Mouse (Mus musculus): ENCODE data around the gene Trip6. TPM values are rescaled to one million over a fixed set of nuclear protein-coding genes. Genes with fewer than 3 reads are reported as not detected.
A peak's percentile ranks its signal among the peaks of the same experiment; 100 is the strongest.

Gene Trip6
- total and polyA plus RNA-seq, 3 experiments = 0.58 to 2.1 TPM; not detected in 1

GRCm38 (mm10) chr5:137304165-137304564 is 10.0 kb downstream of the Trip6 start (continued):
- TF ChIP-seq ZNF384 (IDR thresholded peaks at IDR 0.05; ENCODE audit: low read depth, low read length) = no peak

- Histone ChIP-seq H3K4me3 (ENCODE audit: control insufficient read depth in 1 of 2, insufficient read depth in 1 of 2, low read depth in 2 of 2, low read length in 2 of 2) (no peak overlapping the region), H3K9ac (ENCODE audit: control insufficient read depth, low read depth, low read length, poor library complexity, severe bottlenecking) (no peak overlapping the region), H3K4me1 (ENCODE audit: control insufficient read depth in 1 of 2, insufficient read depth in 2 of 2, low read length in 2 of 2) (peaks cover 11 to 50% of the 10 kb centered on the region in 2 experiments), H3K27ac (ENCODE audit: control insufficient read depth, low read depth, low read length) (peak overlapping the region; percentile 93), H3K27me3 (ENCODE audit: control insufficient read depth in 1 of 2, insufficient read depth in 2 of 2, low read length in 2 of 2) (no peaks in the 10 kb centered on the region), H3K9me3 (replicated peaks; ENCODE audit: insufficient read depth, low read length) (no peaks in the 10 kb centered on the region), H3K36me3 (ENCODE audit: control insufficient read depth in 1 of 2, insufficient read depth in 2 of 2, low read length in 2 of 2) (peaks cover 11 to 58% of the 10 kb centered on the region in 2 experiments), H3K79me2 (ENCODE audit: control insufficient read depth, insufficient read depth, low read length, poor library complexity) (peaks cover 43% of the 10 kb centered on the region)
- TF ChIP-seq ZMIZ1 (IDR thresholded peaks at IDR 0.05; ENCODE audit: low read depth, low read length) = peak; percentile 43; the same call in 1 of the 2 replicates
- TF ChIP-seq MYC (IDR thresholded peaks at IDR 0.05; ENCODE audit: low read depth, low read length) = no peak
- 0 out of 2 replicates have a peak, but pooled peaks have one; percentile 26 for TF ChIP-seq MXI1 (IDR thresholded peaks at IDR 0.05; ENCODE audit: low read depth, low read length)
- no peak for TF ChIP-seq SMC3 (IDR thresholded peaks at IDR 0.05; ENCODE audit: low read depth, low read length)
- TF ChIP-seq EP300 (IDR thresholded peaks at IDR 0.05; ENCODE audit: low read depth in 1 of 2, low read length in 2 of 2) = peak; percentile 89 to 90
- peak; percentile 83 for TF ChIP-seq RCOR1 (IDR thresholded peaks at IDR 0.05; ENCODE audit: low read depth, low read length)
- peak; percentile 94 for TF ChIP-seq GATA1 (IDR thresholded peaks at IDR 0.05; ENCODE audit: low read depth, low read length)
- TF ChIP-seq GABPA (IDR thresholded peaks at IDR 0.05; ENCODE audit: low read depth, low read length) = no peak
- peak; percentile 61; the same call in 1 of the 2 replicates for TF ChIP-seq BHLHE40 (IDR thresholded peaks at IDR 0.05; ENCODE audit: borderline replicate concordance, low read depth, low read length)
- no peak for TF ChIP-seq NRF1 (IDR thresholded peaks at IDR 0.05; ENCODE audit: insufficient read depth, low read depth, low read length, poor library complexity, severe bottlenecking)
- TF ChIP-seq MAFK (IDR thresholded peaks at IDR 0.05; ENCODE audit: borderline replicate concordance, low read depth, low read length) = 0 out of 2 replicates have a peak, but pooled peaks have one; percentile 32
- 0 out of 2 replicates have a peak, but pooled peaks have one; percentile 62 for TF ChIP-seq MAZ (IDR thresholded peaks at IDR 0.05; ENCODE audit: low read depth, low read length)
- TF ChIP-seq TAL1 (IDR thresholded peaks at IDR 0.05; ENCODE audit: low read length) = peak; percentile 52
- peak; percentile 87 for TF ChIP-seq ETS1 (IDR thresholded peaks at IDR 0.05; ENCODE audit: low read depth, low read length)
- peak; percentile 95 for TF ChIP-seq TCF12 (IDR thresholded peaks at IDR 0.05; ENCODE audit: low read depth, low read length)
- TF ChIP-seq ELF1 (IDR thresholded peaks at IDR 0.05; ENCODE audit: low read depth, low read length) = no peak
- TF ChIP-seq SIN3A (IDR thresholded peaks at IDR 0.05; ENCODE audit: low read length) = peak; percentile 73
- no peak for TF ChIP-seq KAT2A (conservative IDR thresholded peaks at IDR 0.05; ENCODE audit: low read depth, low read length)
- peak; percentile 54 for DNase-seq (ENCODE audit: low read depth, low spot score)
These were observed 10.6 kb downstream of the Trip6 start for GRCm38 (mm10) chr5:137303609-137304008.

All from MEL (cell line).